Mouse (Mus musculus) olfactory bulb, adult 2 months (tissue): ENCODE measurements around the gene Rnf114.

ENCODE experiments used
- CTCF ChIP-seq: fragments of 200-500 bp; IDR thresholded peaks from 2 replicates; pipeline ENCODE4 v1.5.1; 2012; ENCODE audit warnings: low read depth, mild to moderate bottlenecking, low read length, moderate library complexity; ENCODE audit not compliant: insufficient read depth
- POLR2A ChIP-seq: fragments of 200-500 bp; IDR thresholded peaks from 2 replicates; pipeline ENCODE4 v1.6.1; 2012; ENCODE audit warnings: mild to moderate bottlenecking, low read depth, low read length, moderate library complexity; ENCODE audit not compliant: insufficient read depth

DNA sequence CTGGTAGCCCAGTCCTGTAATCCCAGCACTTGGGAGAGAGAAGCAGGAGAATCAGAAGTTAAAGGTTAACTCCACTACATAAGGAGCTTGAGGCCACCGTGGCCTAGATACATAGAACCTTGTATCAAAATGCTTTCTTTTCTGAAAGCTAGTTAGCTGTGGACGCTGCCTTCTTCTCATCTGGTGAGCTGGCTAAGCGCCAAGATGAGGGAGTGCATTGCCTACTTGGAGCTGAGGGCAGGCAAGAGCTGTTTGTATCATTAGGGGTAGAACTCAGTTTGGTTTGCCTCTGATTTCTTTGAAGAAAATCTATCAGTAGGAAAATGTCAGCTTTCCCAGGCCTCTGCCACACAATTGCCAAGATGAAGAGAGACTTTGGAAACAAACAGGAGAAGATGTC is 38.6 kb upstream of the Rnf114 start:
- TF ChIP-seq CTCF (no peak), POLR2A (no peak)
